Mouse (Mus musculus) olfactory bulb, adult 2 months (tissue): ENCODE data around the gene Cox8b. TPM values are rescaled to one million over a fixed set of nuclear protein-coding genes. Genes with fewer than 3 reads are reported as not detected.

Experiments
- H3K27ac ChIP-seq: fragments of 200-500 bp; 2 replicates; pipeline ENCODE4 v1.5.1; 2012; ENCODE audit warnings: low read depth, low read length; ENCODE audit not compliant: insufficient read depth
- H3K4me1 ChIP-seq: fragments of 200-500 bp; 2 replicates; pipeline ENCODE4 v1.6.1; 2012; ENCODE audit warnings: low read length; ENCODE audit not compliant: control insufficient read depth, insufficient read depth
- H3K4me3 ChIP-seq: fragments of 200-500 bp; 2 replicates; pipeline ENCODE4 v1.5.1; 2012; ENCODE audit warnings: mild to moderate bottlenecking, low read depth, low read length, moderate library complexity; ENCODE audit not compliant: insufficient read depth
- CTCF ChIP-seq: fragments of 200-500 bp; IDR thresholded peaks from 2 replicates; pipeline ENCODE4 v1.5.1; 2012; ENCODE audit warnings: low read depth, mild to moderate bottlenecking, low read length, moderate library complexity; ENCODE audit not compliant: insufficient read depth
- POLR2A ChIP-seq: fragments of 200-500 bp; IDR thresholded peaks from 2 replicates; pipeline ENCODE4 v1.6.1; 2012; ENCODE audit warnings: mild to moderate bottlenecking, low read depth, low read length, moderate library complexity; ENCODE audit not compliant: insufficient read depth
- WGBS: fragments of 180-500 bp; shearing (Covaris S2); methylation state at CpG from one replicate; pipeline ENCODE4 v1.1.7; 2018; 5-methylcytosine and 5-hydroxymethylcytosine counted together
- polyA plus RNA-seq: library from polyadenylated mRNA; stranded (reverse); fragments of >200 nt; gene quantifications from 2 replicates; pipeline ENCODE4 v1.2.4, GENCODE M21; 2012; ENCODE audit warnings: low replicate concordance; ENCODE audit not compliant: missing spikeins, insufficient read depth, insufficient read length

The Cox8b gene
- polyA plus RNA-seq, 1 experiment: not detected

DNA sequence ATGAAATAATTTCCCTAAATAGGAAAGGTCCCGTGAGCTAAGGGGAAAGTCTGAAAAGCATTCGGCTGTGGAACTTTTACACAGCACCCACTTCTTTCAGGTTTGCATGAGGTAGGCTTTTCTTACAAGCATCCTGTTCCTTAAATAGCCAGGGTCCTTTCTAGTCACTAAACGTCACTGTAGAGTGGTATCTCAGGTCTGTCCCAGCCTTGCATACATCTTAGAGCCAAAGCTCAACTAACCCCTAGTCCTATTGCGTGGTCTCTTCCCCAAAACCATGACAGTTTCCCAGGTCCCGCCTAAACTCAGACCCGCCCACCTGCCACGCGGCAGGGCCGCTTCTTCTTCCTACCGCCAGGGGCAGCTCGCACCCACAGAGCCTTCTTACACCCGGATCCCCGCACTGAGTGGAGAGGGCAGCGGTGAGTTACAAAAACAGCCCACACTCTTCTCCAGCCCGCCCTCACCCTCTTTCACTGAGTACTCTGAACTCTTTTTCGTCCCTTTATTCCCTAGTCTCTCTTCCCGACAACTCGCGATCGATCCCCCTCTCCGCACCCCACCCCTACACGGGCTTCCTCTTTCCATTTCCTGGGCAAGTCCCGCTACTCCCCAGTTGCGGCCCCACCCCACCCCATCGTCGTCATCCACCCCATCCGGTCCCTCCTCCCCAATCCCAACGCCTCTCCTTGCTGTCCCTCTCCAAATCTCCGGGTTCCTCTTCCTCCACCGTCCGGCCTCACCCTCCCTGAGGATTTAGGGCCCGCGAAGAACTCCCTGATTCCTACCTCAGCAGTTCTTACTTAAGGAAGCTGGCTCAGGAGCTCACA lies 41.2 kb upstream of the Cox8b start, which contains the start of gene Pgghg:
Pgghg (plus strand) TSS at position 170 of the 830 bp plus-strand sequence.
- Histone ChIP-seq H3K4me1 (peaks cover 6% of the 10 kb centered on the region; the same call in 1 of the 2 replicates), H3K27ac (no peak within 1 kb of the TSS), H3K4me3 (peak within 1 kb of the TSS; percentile 51)
- peak; percentile 88 for TF ChIP-seq CTCF
- no peak for TF ChIP-seq POLR2A
- 6% methylated on average over 33 of the region's 33 CpGs for WGBS

- H3K4me1 ChIP-seq: peaks cover 6% of the 10 kb centered on the region; the same call in 1 of the 2 replicates
- no peak overlapping the region for H3K27ac ChIP-seq
- WGBS: 16% methylated on average over 8 of the region's 8 CpGs
- no peak overlapping the region for H3K4me3 ChIP-seq
- TF ChIP-seq POLR2A (no peak), CTCF (no peak)
These were observed 39.5 kb upstream of the Cox8b start for GRCm38 (mm10) chr7:140939669-140940171.

- TF ChIP-seq POLR2A (no peak), CTCF (no peak)
- no peak overlapping the region for H3K27ac ChIP-seq
- 48% methylated on average over 2 of the region's 2 CpGs for WGBS
- H3K4me3 ChIP-seq: no peak overlapping the region
- peaks cover 6% of the 10 kb centered on the region; the same call in 1 of the 2 replicates for H3K4me1 ChIP-seq
These were observed 38.6 kb upstream of the Cox8b start for GRCm38 (mm10) chr7:140938896-140939295.

GRCm38 (mm10) chr7:140938436-140938835 lies 38.2 kb upstream of the Cox8b start:
- TF ChIP-seq POLR2A: no peak
- TF ChIP-seq CTCF: no peak
- H3K4me3 ChIP-seq: no peak overlapping the region
- H3K27ac ChIP-seq: no peak overlapping the region
- 49% methylated on average over 3 of the region's 3 CpGs for WGBS
- H3K4me1 ChIP-seq: peaks cover 6% of the 10 kb centered on the region; the same call in 1 of the 2 replicates

- no peak overlapping the region for H3K4me3 ChIP-seq
- H3K4me1 ChIP-seq: peaks cover 15% of the 10 kb centered on the region
- 93% methylated on average over 6 of the region's 6 CpGs for WGBS
- TF ChIP-seq CTCF (no peak), POLR2A (no peak)
- H3K27ac ChIP-seq: no peak overlapping the region
These were observed 26.9 kb upstream of the Cox8b start for GRCm38 (mm10) chr7:140927181-140927580.

GRCm38 (mm10) chr7:140923070-140923775 lies 23.0 kb upstream of the Cox8b start:
- Histone ChIP-seq H3K4me1 (peaks cover 19% of the 10 kb centered on the region), H3K27ac (no peak overlapping the region), H3K4me3 (peak overlapping the region; percentile 35)
- TF ChIP-seq CTCF (no peak), POLR2A (no peak)
- WGBS: 20% methylated on average over 30 of the region's 30 CpGs

DNA sequence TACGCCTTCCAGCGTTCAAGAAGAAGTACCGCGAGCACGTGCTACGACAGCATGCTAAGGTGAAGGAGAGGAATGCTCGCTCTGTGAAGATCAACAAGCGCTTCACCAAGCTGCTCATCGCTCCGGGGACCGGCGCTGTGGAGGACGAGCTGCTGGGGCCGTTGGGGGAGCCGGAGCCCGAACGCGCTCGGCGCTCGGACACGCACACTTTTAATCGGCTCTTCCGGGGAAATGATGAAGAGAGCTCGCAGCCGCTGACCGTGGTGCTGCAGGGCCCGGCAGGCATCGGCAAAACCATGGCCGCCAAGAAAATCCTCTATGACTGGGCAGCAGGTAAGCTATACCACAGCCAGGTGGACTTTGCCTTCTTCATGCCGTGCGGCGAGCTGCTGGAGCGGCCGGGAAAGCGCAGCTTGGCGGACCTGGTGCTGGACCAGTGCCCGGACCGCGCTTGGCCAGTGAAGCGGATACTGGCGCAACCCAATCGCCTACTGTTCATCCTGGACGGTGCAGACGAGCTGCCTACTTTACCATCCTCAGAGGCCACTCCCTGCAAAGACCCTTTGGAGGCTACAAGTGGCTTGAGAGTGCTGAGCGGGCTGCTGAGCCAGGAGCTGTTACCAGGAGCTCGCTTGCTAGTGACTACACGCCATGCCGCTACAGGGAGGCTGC lies 22.3 kb upstream of the Cox8b start:
- TF ChIP-seq CTCF (no peak), POLR2A (no peak)
- Histone ChIP-seq H3K27ac (no peak overlapping the region), H3K4me1 (peaks cover 19% of the 10 kb centered on the region), H3K4me3 (peak overlapping the region; percentile 35)
- WGBS: under 1% methylated on average over 49 of the region's 49 CpGs

DNA sequence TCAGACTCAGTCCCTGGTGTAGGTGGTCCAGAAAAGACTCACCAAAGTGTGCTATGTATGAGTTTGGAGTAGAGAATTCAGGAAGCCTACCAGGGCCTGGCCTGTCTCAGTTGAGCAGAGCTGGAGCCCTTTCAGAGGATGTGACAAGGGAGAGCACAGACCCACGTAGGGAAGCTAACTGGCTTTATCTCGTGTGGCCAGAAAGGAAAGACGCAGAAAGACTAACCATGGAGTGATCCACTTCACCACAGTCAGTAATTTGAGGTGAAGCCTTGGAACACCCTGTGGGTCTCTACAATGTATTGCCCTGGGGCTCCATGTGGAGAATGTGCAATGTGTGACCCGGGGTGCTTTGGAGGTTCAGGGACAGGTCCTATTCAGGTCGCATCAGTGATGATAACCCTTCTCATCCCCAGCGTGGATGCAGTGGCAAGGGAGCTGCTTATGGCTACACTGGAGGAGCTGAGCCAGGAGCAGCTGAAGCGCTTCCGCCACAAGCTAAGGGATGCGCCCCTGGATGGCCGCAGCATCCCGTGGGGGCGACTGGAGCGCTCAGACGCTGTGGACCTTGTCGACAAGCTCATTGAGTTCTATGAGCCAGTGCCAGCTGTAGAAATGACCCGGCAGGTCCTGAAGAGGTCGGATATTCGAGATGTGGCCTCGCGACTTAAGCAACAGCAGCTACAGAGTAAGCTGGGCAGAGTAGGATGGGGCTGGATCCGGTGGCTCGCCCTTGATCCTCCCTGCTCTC lies 21.2 kb upstream of the Cox8b start:
- TF ChIP-seq POLR2A: no peak
- TF ChIP-seq CTCF: no peak
- 41% methylated on average over 22 of the region's 22 CpGs for WGBS
- Histone ChIP-seq H3K4me3 (no peak overlapping the region), H3K27ac (no peak overlapping the region), H3K4me1 (peaks cover 19% of the 10 kb centered on the region)
